Mouse (Mus musculus): Measurements from ENCODE around the gene Ndufs2.
A peak's percentile ranks its signal among the peaks of the same experiment; 100 is the strongest.

GRCm38 (mm10) chr1:171256937-171257548, 5.9 kb upstream of the Ndufs2 start:
- TF ChIP-seq CTCF (IDR thresholded peaks at IDR 0.05; ENCODE audit: control insufficient read depth, insufficient read depth, insufficient read length) (peak; percentile 39), MYOG (IDR thresholded peaks at IDR 0.05; ENCODE audit: control insufficient read depth, extremely low read depth, insufficient read length) (no peak), MYOD1 (IDR thresholded peaks at IDR 0.05; ENCODE audit: control insufficient read depth, insufficient read length, low read depth) (no peak), USF1 (IDR thresholded peaks at IDR 0.05; ENCODE audit: low read depth) (no peak), MAX (IDR thresholded peaks at IDR 0.05) (no peak)

Data from C2C12 (cell line).